ENCODE assay signal across 10 mouse cellular contexts in genomic region chr6:52168191-52169055, GRCm38 (mm10). TPM values are rescaled to one million over a fixed set of nuclear protein-coding genes. Genes with fewer than 3 reads are reported as not detected.
DNase-seq lines count a peak whose midpoint lies in the region; ATAC-seq lines count a peak whose summit lies in the region.
"Had no signal": no experiment of that assay in that cellular context is flagged by ENCODE, and none has a peak within 500 bp of the region (broad histone marks: within the 10 kb centered on the region; RNA-seq: fewer than 3 reads in every experiment).

No protein-coding gene starts in this region.

- no peak overlapping the region for H3K4me3 ChIP-seq in forebrain, embryonic 14.5 days (ENCODE audit: low read depth, low read length)
- H3K4me3 ChIP-seq in forebrain, embryonic 13.5 days = no peak overlapping the region
- no peak overlapping the region for H3K4me3 ChIP-seq in midbrain, embryonic 10.5 days
- no peak overlapping the region for H3K4me3 ChIP-seq in midbrain, embryonic 15.5 days
- peak overlapping the region; percentile 45 for H3K4me3 ChIP-seq in stomach, embryonic 15.5 days (replicated peaks)

- H3K36me3 ChIP-seq in forebrain, embryonic 14.5 days (ENCODE audit: control insufficient read depth, insufficient read depth, low read length) = no peaks in the 10 kb centered on the region
- H3K36me3 ChIP-seq in forebrain, embryonic 13.5 days (ENCODE audit: poor library complexity, severe bottlenecking) = no peaks in the 10 kb centered on the region
- H3K36me3 ChIP-seq in midbrain, embryonic 10.5 days = no peaks in the 10 kb centered on the region
- H3K36me3 ChIP-seq in midbrain, embryonic 15.5 days (replicated peaks) = no peaks in the 10 kb centered on the region
- H3K36me3 ChIP-seq in stomach, embryonic 15.5 days = no peaks in the 10 kb centered on the region

- 1% methylated on average over 42 of the region's 42 CpGs for WGBS in forebrain, embryonic 14.5 days
- 1% methylated on average over 42 of the region's 42 CpGs for WGBS in forebrain, embryonic 13.5 days
- under 1% methylated on average over 42 of the region's 42 CpGs for WGBS in midbrain, embryonic 10.5 days
- WGBS in midbrain, embryonic 15.5 days = under 1% methylated on average over 42 of the region's 42 CpGs
- WGBS in stomach, embryonic 15.5 days = 8% methylated on average over 42 of the region's 42 CpGs

- no peak overlapping the region for H3K4me2 ChIP-seq in forebrain, embryonic 14.5 days (ENCODE audit: low read length)
- H3K4me2 ChIP-seq in forebrain, embryonic 13.5 days = no peak overlapping the region
- no peak overlapping the region for H3K4me2 ChIP-seq in midbrain, embryonic 15.5 days
- peak overlapping the region; percentile 58 for H3K4me2 ChIP-seq in stomach, embryonic 15.5 days

- no peak overlapping the region for H3K27ac ChIP-seq in forebrain, embryonic 14.5 days (ENCODE audit: low read depth, low read length)
- no peak overlapping the region for H3K27ac ChIP-seq in forebrain, embryonic 13.5 days
- H3K27ac ChIP-seq in midbrain, embryonic 10.5 days (replicated peaks) = no peak overlapping the region
- H3K27ac ChIP-seq in midbrain, embryonic 15.5 days = no peak overlapping the region
- H3K27ac ChIP-seq in stomach, embryonic 15.5 days = peak overlapping the region; percentile 89

- DNase-seq in forebrain, embryonic 14.5 days (ENCODE audit: low spot score) = peak; percentile 49
- peak; percentile 59 for DNase-seq in midbrain, embryonic 10.5 days (ENCODE audit: low spot score)
- peak; percentile 38 for DNase-seq in kidney, postnatal 14 days
- no peak for DNase-seq in cerebellum, postnatal 14 days
- DNase-seq in urinary bladder, postnatal 25 days (ENCODE audit: low spot score) = no peak
- DNase-seq: cerebellum, adult 9-10 months had no signal

- peaks cover 96% of the 10 kb centered on the region for H3K27me3 ChIP-seq in forebrain, embryonic 14.5 days (replicated peaks; ENCODE audit: control insufficient read depth, insufficient read depth, low read length)
- peaks cover 99% of the 10 kb centered on the region for H3K27me3 ChIP-seq in forebrain, embryonic 13.5 days
- H3K27me3 ChIP-seq in midbrain, embryonic 10.5 days (ENCODE audit: low read depth, poor library complexity, severe bottlenecking) = peaks cover 100% of the 10 kb centered on the region
- peaks cover 91% of the 10 kb centered on the region for H3K27me3 ChIP-seq in midbrain, embryonic 15.5 days (replicated peaks)
- H3K27me3 ChIP-seq in stomach, embryonic 15.5 days (replicated peaks) = peaks cover 21% of the 10 kb centered on the region
- H3K27me3 ChIP-seq: CH12.LX had no signal

- H3K4me1 ChIP-seq in forebrain, embryonic 14.5 days (ENCODE audit: control insufficient read depth, insufficient read depth, low read length) = no peaks in the 10 kb centered on the region
- H3K4me1 ChIP-seq in forebrain, embryonic 13.5 days = peaks cover 7% of the 10 kb centered on the region; the same call in 1 of the 2 replicates
- H3K4me1 ChIP-seq in midbrain, embryonic 10.5 days = peaks cover 13% of the 10 kb centered on the region
- H3K4me1 ChIP-seq in midbrain, embryonic 15.5 days = peaks cover 6% of the 10 kb centered on the region
- H3K4me1 ChIP-seq in stomach, embryonic 15.5 days = peaks cover 38% of the 10 kb centered on the region

- no peaks in the 10 kb centered on the region for H3K9me3 ChIP-seq in forebrain, embryonic 14.5 days (replicated peaks; ENCODE audit: control insufficient read depth, low read length)
- H3K9me3 ChIP-seq in forebrain, embryonic 13.5 days (replicated peaks) = no peaks in the 10 kb centered on the region
- no peaks in the 10 kb centered on the region for H3K9me3 ChIP-seq in midbrain, embryonic 10.5 days (replicated peaks)
- H3K9me3 ChIP-seq in midbrain, embryonic 15.5 days = no peaks in the 10 kb centered on the region
- no peaks in the 10 kb centered on the region for H3K9me3 ChIP-seq in stomach, embryonic 15.5 days

- ATAC-seq in forebrain, embryonic 14.5 days = no peak
- no peak for ATAC-seq in forebrain, embryonic 13.5 days
- no peak for ATAC-seq in midbrain, embryonic 15.5 days (replicated peaks)
- no peak for ATAC-seq in stomach, embryonic 15.5 days (ENCODE audit: insufficient read depth, low FRiP score, low read depth)

- no peak overlapping the region for H3K9ac ChIP-seq in forebrain, embryonic 14.5 days (ENCODE audit: low read length)
- no peak overlapping the region for H3K9ac ChIP-seq in forebrain, embryonic 13.5 days
- H3K9ac ChIP-seq in midbrain, embryonic 15.5 days = no peak overlapping the region
- peak overlapping the region; percentile 45 for H3K9ac ChIP-seq in stomach, embryonic 15.5 days

RNA-seq across cellular contexts. Expression of gene Hoxa2, which starts 3.8 kb away (rescaled TPM):
- polyA plus RNA-seq in forebrain, embryonic 14.5 days (2014; fragmentation: Nextera tagmentation; extraction: Ambion mirVana) = not detected in 2 replicates
- not detected in 2 replicates for polyA plus RNA-seq in forebrain, embryonic 13.5 days (2015; fragmentation: Nextera tagmentation; extraction: Ambion mirVana)
- 0.26 and 1.9 TPM in 2 replicates for polyA plus RNA-seq in midbrain, embryonic 10.5 days (2016; fragmentation: Nextera tagmentation; extraction: Ambion mirVana)
- 0.19 and 0.25 TPM in 2 replicates for polyA plus RNA-seq in midbrain, embryonic 15.5 days (2015; fragmentation: Nextera tagmentation; extraction: Ambion mirVana)
- 8.8 and 12.2 TPM in 2 replicates for polyA plus RNA-seq in stomach, embryonic 15.5 days (2015; fragmentation: Nextera tagmentation; extraction: Ambion mirVana)

RNA-seq across cellular contexts. Expression of gene 5730596B20Rik, which starts 8.9 kb away (rescaled TPM):
- not detected in 2 replicates for polyA plus RNA-seq in forebrain, embryonic 14.5 days (2014; fragmentation: Nextera tagmentation; extraction: Ambion mirVana)
- not detected in 2 replicates for polyA plus RNA-seq in forebrain, embryonic 13.5 days (2015; fragmentation: Nextera tagmentation; extraction: Ambion mirVana)
- polyA plus RNA-seq in midbrain, embryonic 10.5 days (2016; fragmentation: Nextera tagmentation; extraction: Ambion mirVana) = not detected in 2 replicates
- not detected in 2 replicates for polyA plus RNA-seq in midbrain, embryonic 15.5 days (2015; fragmentation: Nextera tagmentation; extraction: Ambion mirVana)
- 2.6 and 3.1 TPM in 2 replicates for polyA plus RNA-seq in stomach, embryonic 15.5 days (2015; fragmentation: Nextera tagmentation; extraction: Ambion mirVana)

RNA-seq across cellular contexts. Expression of gene Hoxa1, which starts 10.3 kb away (rescaled TPM):
- not detected in 2 replicates for polyA plus RNA-seq in forebrain, embryonic 14.5 days (2014; fragmentation: Nextera tagmentation; extraction: Ambion mirVana)
- not detected in 2 replicates for polyA plus RNA-seq in forebrain, embryonic 13.5 days (2015; fragmentation: Nextera tagmentation; extraction: Ambion mirVana)
- polyA plus RNA-seq in midbrain, embryonic 10.5 days (2016; fragmentation: Nextera tagmentation; extraction: Ambion mirVana) = 0.32 and 0.47 TPM in 2 replicates
- polyA plus RNA-seq in midbrain, embryonic 15.5 days (2015; fragmentation: Nextera tagmentation; extraction: Ambion mirVana) = 0.14 TPM in 1 of 2 replicates, not detected in the other
- polyA plus RNA-seq in stomach, embryonic 15.5 days (2015; fragmentation: Nextera tagmentation; extraction: Ambion mirVana) = 1.3 and 2.2 TPM in 2 replicates

RNA-seq across cellular contexts. Expression of gene Hoxa4, which starts 23.1 kb away (rescaled TPM):
- not detected in 2 replicates for polyA plus RNA-seq in forebrain, embryonic 14.5 days (2014; fragmentation: Nextera tagmentation; extraction: Ambion mirVana)
- polyA plus RNA-seq in forebrain, embryonic 13.5 days (2015; fragmentation: Nextera tagmentation; extraction: Ambion mirVana) = not detected in 2 replicates
- polyA plus RNA-seq in midbrain, embryonic 10.5 days (2016; fragmentation: Nextera tagmentation; extraction: Ambion mirVana) = not detected in 2 replicates
- polyA plus RNA-seq in midbrain, embryonic 15.5 days (2015; fragmentation: Nextera tagmentation; extraction: Ambion mirVana) = not detected in 2 replicates
- 4.4 and 5.3 TPM in 2 replicates for polyA plus RNA-seq in stomach, embryonic 15.5 days (2015; fragmentation: Nextera tagmentation; extraction: Ambion mirVana)

RNA-seq across cellular contexts. Expression of gene Hoxa5, which starts 36.0 kb away (rescaled TPM):
- polyA plus RNA-seq in forebrain, embryonic 14.5 days (2014; fragmentation: Nextera tagmentation; extraction: Ambion mirVana) = 0.26 TPM in 1 of 2 replicates, not detected in the other
- polyA plus RNA-seq in forebrain, embryonic 13.5 days (2015; fragmentation: Nextera tagmentation; extraction: Ambion mirVana) = not detected in 2 replicates
- polyA plus RNA-seq in midbrain, embryonic 10.5 days (2016; fragmentation: Nextera tagmentation; extraction: Ambion mirVana) = not detected in 2 replicates
- 0.64 TPM in 1 of 2 replicates, not detected in the other for polyA plus RNA-seq in midbrain, embryonic 15.5 days (2015; fragmentation: Nextera tagmentation; extraction: Ambion mirVana)
- polyA plus RNA-seq in stomach, embryonic 15.5 days (2015; fragmentation: Nextera tagmentation; extraction: Ambion mirVana) = 19.8 and 20.2 TPM in 2 replicates

Comparison
In these comparisons a context has a peak if more than half of its experiments do, and no peak if none do; other contexts are left out.
1. DNase-seq: peak in forebrain, embryonic 14.5 days (single experiment), midbrain, embryonic 10.5 days (single experiment) and kidney, postnatal 14 days (single experiment); none in cerebellum, postnatal 14 days (0 of 2) and urinary bladder, postnatal 25 days (single experiment).